Mouse (Mus musculus) C2C12 (cell line): Measurements from ENCODE around the gene Lnpep.

Experiments
- CTCF ChIP-seq: IDR thresholded peaks from one replicate; pipeline ENCODE4 v1.5.1; 2011; ENCODE audit not compliant: control insufficient read depth, insufficient read depth, insufficient read length
- MAX ChIP-seq: IDR thresholded peaks from one replicate; pipeline ENCODE4 v1.6.1; 2011; ENCODE audit warnings: mild to moderate bottlenecking, control low read depth

GRCm38 (mm10) chr17:17531338-17531737, 93.5 kb downstream of the Lnpep start:
- no peak for TF ChIP-seq CTCF
- no peak for TF ChIP-seq MAX
